Mouse (Mus musculus) cerebellum, adult 2 months (tissue): Measurements from ENCODE around the gene Tsc22d3.

Source experiments
- CTCF ChIP-seq: fragments of 200-500 bp; IDR thresholded peaks from 2 replicates; pipeline ENCODE4 v1.5.1; 2011; ENCODE audit warnings: low read depth, mild to moderate bottlenecking, control low read depth, low read length, moderate library complexity, borderline replicate concordance; ENCODE audit not compliant: insufficient read depth
- POLR2A ChIP-seq: fragments of 200-500 bp; IDR thresholded peaks from 2 replicates; pipeline ENCODE4 v1.6.1; 2011; ENCODE audit warnings: low read length, control low read depth, borderline replicate concordance; ENCODE audit not compliant: insufficient read depth

DNA sequence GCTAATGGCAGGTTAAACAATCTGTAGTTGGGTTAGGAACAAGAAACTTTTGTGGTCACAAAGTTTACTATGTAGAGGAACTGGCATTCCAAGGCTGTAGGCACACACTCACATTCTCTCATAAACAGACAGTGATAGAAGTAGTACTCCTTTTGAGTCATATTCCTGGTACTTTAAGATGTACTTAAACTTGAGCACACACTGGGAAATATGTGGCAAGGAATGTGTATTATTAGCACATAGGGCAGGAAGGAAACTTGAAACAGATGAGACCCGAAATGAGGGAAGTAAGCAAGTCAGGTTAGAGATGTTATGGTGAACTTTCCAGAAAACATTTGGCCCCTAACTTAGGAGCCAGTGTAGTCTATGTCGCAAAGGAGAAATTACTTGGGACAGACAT lies 34.7 kb downstream of the Tsc22d3 start:
- TF ChIP-seq CTCF (no peak), POLR2A (no peak)
